Mouse (Mus musculus) erythroblast, embryonic 14.5 days (primary cell): Measurements from ENCODE around the gene Nek8.

Experiments used
- GATA1 ChIP-seq: IDR thresholded peaks from 2 replicates; pipeline ENCODE4 v1.6.1; 2012; ENCODE audit warnings: low read length, inconsistent platforms, mixed read lengths
- TAL1 ChIP-seq: IDR thresholded peaks from 3 replicates; pipeline ENCODE4 v1.6.1; 2012; ENCODE audit warnings: low read length, inconsistent platforms, mixed read lengths

GRCm38 (mm10) chr11:78171328-78171727 is 5.1 kb downstream of the Nek8 start:
- TF ChIP-seq GATA1, result no peak
- no peak for TF ChIP-seq TAL1
